Mouse (Mus musculus) erythroid progenitor cell, adult 5-6 weeks (primary cell): Measurements from ENCODE around the gene Hrasls. TPM values are rescaled to one million over a fixed set of nuclear protein-coding genes. Genes with fewer than 3 reads are reported as not detected.

Source experiments
- ATAC-seq: replicated peaks from 2 replicates; pipeline ENCODE4 v1.8.0; 2016; ENCODE audit warnings: moderate number of reproducible peaks, mild to moderate bottlenecking, moderate TSS enrichment, inconsistent platforms; ENCODE audit not compliant: poor library complexity, low FRiP score, severe bottlenecking
- total RNA-seq, 2 experiments: library from RNA; stranded (forward) in 1 of 2; stranded (reverse) in 1 of 2; fragments of 150-400 nt in 1 of 2; fragments of 186-747, 209-891 nt in 1 of 2; gene quantifications; 2 replicates each; pipeline versions ENCODE4 v1.2.3 to v1.2.4; 2015 to 2017; ENCODE audit warnings: low replicate concordance in 2 of 2

Hrasls gene
- total RNA-seq (2015; ENCODE audit: low replicate concordance) (not detected in 2 replicates), total RNA-seq (2017; ENCODE audit: low replicate concordance) (not detected in 2 replicates)

DNA sequence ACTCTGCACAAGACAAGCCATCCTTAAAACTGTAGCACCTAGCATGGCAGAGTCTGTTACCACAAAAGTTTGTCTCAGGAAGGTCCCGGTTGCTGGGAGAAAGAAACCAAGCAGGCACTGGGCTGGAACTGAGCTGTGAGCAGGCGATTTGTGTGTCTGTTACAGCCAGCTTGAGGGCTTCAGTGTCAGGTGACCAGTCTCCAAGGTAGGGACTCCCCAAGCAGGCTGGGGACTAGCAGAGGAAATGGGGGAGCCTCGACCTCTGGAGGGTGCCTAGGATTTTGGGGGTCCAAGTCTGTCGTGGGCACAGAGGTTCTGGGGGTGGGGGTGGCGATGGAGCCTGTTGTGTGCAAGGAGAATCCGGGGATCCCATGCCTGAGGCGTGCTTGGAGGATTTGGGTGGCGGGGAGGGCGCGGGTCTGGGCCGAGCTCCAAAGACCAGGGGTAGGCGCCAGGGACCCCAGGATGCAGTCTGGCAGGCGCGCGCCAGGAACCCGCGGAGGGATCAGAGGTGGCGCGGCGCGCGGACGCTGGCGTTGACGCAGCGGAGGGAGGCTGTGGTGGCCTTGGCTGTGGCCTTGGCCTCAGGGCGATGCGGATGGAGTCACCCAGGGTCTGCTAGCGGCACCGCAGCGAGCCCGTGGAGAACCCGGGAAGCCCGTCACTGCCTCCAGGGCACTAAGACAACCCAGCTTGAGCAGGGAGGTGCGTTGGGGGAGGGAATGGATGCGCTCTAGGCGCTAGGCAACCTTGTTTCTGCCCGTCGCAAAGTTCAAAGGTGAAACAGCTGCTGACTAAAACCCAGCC lies at the start of gene Hrasls:
TSS of gene Hrasls (plus strand) at position 91 of the 807 bp plus-strand sequence.
- ATAC-seq: no peak

DNA sequence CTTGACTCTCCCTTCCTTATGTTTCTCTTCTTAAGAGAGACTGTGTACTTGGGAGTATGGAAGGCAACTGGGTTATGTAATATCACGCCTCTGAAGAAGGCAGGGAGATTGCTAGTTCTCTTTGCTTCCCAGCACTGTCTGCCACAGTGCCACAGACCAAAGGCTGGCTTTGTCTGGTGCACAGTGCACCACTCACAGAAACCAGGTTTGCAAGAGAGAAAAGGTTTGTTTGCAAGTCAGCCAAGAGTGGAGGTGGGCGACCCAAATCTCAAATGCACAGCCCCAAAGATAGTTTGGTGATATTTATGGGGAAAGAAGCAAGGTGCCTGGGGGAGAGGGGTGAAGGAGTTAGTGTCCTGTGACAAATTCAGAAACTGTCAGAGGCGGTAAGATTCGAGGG lies 47.2 kb upstream of the Hrasls start:
- ATAC-seq: no peak

DNA sequence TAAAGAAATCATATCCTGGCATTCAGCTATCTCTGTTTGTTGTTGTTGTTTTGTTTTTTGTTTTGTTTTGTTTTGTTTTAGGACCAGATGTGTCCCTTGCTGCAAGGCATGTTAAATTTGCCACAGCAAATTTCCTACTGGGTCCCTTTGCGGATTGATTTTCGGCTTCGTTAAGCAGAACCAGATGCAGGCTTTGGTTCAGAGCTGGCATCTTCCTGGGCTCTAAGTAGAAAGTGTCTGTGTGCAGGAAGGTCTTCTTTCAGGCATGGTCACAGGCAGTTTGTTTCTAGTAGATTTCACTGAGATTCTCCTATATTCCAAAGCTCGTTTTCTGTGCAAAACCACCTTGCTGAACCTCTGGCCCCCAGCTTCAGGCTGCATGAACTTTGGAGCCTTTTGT lies 42.4 kb upstream of the Hrasls start:
- ATAC-seq: no peak

DNA sequence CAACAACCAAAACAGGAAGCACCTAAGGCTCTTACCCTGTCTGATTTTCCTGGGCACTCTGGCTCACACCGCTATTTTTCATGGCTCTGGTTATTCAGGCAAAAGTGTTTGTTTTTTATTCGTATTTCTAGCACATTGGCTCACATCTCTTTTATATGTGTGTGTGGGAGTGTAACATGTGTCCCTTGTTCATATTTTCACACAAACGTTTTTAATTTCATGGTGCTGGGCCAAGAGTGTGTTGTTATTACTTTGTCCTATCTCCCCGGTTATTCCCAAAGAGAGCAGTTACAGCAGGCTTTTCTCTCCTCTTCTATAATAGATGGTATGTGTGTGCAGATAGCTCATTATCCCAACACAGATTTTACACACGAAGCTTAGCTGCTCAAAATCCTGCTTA lies 37.8 kb upstream of the Hrasls start:
- no peak for ATAC-seq

DNA sequence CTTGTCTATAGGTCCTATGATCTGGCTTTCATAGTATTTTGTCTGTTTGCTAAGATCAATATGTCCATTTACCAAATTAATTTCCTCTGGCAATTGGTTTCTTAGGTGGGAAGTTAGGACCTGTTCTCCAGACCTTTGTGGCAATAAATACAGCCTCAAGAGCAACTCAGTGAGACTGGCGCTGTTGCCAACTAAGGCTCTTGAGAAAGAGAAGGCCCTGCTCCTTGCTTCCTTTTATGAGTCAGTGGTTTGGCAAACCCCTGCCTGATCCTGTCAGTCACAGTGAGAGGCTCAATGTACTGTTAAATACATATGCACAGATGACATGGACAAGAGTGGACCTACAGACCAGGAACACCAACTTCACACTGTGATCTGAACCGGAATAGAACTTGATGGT lies 36.3 kb upstream of the Hrasls start:
- ATAC-seq: no peak

DNA sequence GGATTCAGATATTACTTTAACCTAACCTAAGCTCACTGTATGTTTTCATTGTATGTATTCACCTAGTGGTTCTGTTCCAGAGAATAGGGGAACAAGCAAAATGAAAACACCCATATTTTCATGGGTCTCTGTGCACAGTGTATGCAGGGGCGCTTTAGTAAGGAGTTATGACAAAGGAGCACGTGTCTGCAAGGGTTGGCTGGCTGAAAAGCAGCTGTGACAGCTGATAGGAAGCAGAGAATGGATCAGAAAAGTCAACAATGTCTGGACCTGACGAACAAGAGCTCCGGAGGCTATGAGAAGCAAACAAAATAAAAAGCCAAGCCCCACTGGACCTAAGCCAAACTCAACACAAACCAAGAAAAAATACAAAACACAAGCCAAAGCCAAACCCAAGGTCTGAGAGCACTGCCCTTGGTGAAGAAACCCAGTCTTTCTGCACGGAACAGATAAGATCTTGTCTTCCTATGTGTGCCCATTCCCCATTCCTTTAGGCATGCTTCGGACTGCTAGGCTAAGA lies 34.6 kb upstream of the Hrasls start:
- no peak for ATAC-seq

DNA sequence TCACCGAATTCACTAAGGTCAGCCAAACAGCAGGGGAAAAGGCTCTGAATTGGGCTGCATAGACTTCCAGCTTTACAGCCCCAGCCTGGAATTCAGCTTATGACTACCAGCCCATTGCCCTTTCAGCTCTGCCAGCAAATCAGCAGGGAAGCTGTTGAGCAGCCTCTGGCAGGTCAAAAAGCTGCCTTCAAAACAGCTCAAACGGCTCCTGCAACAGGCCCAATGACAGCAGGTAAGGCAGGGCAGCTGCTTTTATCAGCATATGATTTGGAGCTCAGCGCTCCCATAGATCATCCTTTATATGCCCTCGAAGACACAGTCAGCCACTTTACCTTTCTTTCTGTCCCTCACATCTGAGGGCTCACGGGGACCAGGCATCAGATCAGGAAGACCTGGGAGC lies 16.6 kb upstream of the Hrasls start:
- ATAC-seq: no peak

DNA sequence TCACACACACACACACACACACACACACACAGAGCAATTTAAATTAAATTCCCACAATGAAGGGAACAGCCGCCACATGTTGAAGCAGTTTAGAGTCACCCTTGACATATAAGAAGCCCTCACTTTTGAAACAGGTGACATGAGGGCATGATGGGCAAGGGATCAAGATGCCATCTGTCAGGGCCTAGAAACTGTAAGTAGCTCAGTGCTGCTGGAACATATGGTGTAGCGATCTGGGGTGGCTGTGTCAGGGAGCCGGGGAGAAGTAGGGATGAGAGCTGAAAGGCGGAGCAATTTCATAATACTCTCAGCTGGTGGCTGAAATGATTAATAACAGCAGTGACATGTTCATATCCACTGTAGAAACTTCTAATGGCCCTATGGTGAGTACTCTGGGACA lies 15.5 kb upstream of the Hrasls start:
- ATAC-seq: no peak

DNA sequence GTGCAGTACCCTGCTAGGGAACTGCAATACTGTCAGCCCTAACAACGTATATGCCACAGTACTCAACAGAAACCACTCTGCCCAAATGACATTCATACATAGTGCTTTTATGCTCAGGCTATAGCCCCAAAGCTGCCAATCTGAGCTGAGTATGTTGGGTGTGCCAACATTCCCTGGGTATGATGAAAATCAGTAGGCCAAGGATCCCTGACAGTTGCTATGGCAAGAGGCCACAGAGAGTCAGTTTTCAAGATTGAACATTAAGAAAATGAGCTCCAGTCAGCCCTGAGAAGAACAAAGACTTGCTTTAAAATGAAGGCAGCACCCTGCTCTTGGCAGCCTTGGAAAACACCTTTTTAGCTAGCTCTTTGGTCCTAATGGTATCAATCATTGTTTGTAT lies 14.3 kb upstream of the Hrasls start:
- no peak for ATAC-seq

DNA sequence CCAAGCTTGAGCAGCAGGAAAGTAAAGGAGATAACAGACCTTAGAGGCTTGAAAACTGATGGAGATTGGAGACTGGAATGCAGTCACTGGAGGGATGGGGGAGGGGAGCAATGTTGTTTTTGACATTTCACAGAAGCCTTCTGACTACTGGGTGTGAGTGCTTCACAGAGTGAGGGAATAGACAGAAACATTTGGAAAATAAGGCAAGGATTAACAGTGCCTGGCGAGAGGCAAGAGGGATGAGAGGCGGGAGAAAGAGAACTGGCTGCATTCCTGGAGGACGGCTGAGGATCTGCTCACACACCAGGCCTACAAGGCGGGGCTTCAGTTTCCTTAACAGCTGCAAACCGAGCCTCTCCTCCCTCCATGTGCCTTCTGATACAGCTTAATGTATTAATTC lies 11.0 kb upstream of the Hrasls start:
- ATAC-seq: no peak

DNA sequence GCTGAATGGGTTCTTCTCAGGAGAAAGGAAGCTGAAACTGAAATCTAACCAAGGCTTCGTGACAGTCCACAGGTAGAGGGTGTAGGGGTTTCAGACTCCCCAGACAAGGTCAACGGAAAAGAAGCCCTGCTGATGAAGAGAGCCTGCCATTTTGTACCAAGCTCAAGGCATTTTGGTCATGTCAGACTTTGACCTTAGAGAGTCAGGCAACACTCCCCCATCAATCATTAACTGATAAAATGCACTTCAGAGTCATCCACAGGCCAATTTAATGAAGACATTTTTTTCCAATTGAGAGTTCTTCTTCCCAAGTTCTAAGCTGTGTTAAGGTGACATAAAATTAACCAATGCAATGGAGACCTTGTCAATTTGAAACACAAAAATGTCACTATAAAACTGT lies 8.3 kb upstream of the Hrasls start:
- no peak for ATAC-seq

DNA sequence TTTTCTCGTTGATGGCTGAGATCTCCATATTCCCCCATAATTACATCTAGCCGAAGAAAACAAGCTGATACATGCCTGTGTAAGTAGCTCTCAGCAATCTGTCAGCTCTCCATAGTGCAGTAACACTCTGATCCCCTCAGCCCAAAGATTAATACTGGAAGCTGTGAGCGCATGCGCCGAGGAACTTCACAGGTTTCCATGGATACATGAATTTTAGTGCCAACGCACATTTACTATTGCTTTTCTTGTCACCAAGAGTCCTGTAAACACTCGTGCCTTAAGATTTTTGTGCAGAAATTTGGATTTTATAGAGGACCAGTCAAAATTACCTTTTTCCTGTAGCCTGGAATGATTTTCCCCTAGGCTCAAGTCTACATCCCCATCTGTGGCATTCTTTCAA lies 4.6 kb upstream of the Hrasls start:
- no peak for ATAC-seq

DNA sequence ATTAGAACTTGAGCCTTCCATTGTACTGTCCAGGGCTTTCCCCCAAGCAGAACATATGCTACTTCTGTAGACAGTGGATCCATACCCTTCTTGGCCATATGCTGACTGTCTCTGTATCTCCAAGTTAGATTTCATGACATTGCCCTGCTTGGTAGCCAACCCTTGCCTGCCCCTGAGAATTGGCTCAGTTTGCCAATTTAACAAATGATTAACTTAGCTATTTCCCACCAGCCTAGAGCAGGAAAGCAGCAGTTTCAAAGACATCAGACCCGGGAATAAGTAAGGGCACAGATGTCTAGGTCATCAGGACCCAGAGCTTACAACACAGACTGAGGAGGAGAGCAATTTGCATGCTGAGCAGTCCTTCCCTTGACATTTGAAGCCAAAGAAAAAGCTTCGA lies 3.9 kb upstream of the Hrasls start:
- ATAC-seq: no peak

DNA sequence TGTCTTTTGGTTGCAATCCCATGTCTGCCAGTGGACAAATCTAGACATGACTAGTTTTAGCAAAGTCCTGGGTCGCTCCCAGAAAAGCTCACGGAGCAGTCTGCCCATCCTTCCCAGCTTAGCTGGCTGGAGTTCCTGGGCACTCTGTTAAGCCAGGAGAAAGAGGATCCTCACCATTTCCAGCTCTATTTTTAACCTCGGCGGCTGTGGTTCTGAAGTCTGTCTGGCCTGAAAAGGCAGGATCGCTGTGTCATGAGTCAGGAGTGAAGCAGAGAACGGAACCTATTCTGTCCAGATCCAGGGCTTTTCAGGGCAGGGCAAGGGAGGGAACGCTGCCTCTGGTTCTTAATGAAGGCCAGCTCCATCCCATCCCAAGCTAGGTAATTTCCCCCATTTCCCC lies 654 bp upstream of the Hrasls start:
- no peak for ATAC-seq

DNA sequence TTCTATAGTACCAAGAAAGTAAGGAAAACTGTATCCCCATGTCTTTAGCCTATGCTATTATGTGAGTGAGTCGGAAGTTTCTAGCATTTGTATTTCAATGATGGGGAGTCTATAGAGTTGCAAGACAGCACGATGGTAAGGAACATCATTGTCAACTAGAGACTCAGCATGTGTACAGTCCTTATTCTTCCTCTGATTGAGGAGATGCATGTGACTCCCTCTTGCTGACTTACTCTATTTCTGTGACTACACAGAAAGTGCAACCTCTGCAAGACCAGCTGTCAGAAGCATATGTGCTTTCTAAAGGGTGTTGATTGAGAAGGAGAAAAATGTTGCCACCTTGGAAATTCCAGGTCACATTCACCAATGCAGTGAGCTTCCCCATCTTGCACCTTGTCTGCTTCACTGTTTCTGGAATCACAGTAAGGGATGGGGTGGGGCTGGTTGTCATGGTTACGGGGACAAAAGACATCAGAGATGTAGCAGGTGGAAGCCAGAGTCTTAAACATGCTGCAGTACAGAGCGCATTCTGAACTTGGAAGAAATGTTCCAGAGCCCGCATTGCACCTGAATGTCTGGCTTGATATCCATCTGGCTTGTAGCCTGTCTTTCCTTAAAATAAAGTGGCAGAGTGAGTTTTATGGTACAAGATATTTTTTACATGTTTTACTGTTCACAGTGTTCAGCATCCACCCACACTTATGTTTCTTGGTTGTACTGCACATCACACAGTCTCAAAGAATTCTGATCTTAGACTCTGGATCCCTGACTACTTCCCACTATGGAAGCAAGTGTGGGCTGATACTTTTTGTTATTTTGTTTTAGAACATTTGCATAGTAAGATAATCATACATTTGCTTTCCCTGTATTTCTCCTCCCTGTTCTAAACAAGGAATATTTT lies 7.2 kb downstream of the Hrasls start:
- no peak for ATAC-seq

DNA sequence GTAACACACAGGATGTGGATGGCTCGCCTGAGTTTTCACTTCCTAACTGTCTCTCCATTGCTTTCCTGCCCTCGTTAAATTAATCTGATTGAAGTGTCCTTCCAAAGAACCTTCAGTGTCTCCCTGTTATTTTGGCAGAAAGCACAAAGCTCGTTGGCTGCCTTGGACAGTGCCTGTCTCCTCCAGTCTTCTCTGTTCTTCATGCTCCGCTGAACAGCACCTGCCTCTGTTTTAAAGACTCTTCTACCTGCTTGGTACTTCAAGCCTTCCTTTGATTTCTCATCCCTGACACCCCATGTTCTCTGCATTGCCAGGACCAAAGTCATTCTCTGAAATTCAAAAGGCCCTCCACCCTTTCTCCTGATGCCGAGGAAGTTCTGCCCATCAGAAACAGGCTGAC lies 26.5 kb downstream of the Hrasls start:
- no peak for ATAC-seq

DNA sequence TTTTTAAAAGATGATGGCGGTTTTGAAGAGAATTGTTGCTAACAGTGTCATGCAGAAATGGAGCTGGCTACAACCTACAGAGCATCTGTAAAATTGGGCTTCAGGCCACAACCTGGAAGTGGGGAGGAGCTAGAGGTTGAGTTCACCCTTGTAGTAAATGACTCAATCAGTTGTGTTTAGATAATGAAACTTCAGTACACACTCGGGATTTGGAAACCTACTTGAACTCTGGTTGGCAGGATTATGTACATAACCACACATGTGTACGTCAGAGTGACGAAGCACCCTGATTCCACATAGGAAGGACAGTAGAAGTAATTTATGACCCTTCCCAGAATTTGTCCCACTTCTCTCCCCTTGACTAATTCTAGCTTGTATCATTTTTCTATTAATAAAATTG lies 44.8 kb downstream of the Hrasls start:
- no peak for ATAC-seq
